Mouse (Mus musculus) forebrain, embryonic 15.5 days (tissue): ENCODE data around the gene Pgs1. TPM values are rescaled to one million over a fixed set of nuclear protein-coding genes. Genes with fewer than 3 reads are reported as not detected.
A peak's percentile ranks its signal among the peaks of the same experiment; 100 is the strongest.

Source experiments
- ATAC-seq: fragments of 200-750 bp; cut with Nextera tagmentation; replicated peaks from 2 replicates; pipeline ENCODE4 v1.8.0; 2017; ENCODE audit warnings: mild to moderate bottlenecking, moderate TSS enrichment, moderate library complexity
- H3K27ac ChIP-seq: fragments of 300-500 bp; sonication (generic); replicated peaks from 2 replicates; pipeline ENCODE4 v1.5.1; 2015; ENCODE audit warnings: mild to moderate bottlenecking, inconsistent platforms
- H3K27me3 ChIP-seq: fragments of 300-500 bp; sonication (generic); 2 replicates; pipeline ENCODE4 v1.6.1; 2015; ENCODE audit warnings: inconsistent platforms
- H3K36me3 ChIP-seq: fragments of 300-500 bp; sonication (generic); 2 replicates; pipeline ENCODE4 v1.6.1; 2015; ENCODE audit warnings: mild to moderate bottlenecking, inconsistent platforms
- H3K4me1 ChIP-seq: fragments of 300-500 bp; sonication (generic); 2 replicates; pipeline ENCODE4 v1.6.1; 2015; ENCODE audit warnings: inconsistent platforms
- H3K4me2 ChIP-seq: fragments of 300-500 bp; sonication (generic); replicated peaks from 2 replicates; pipeline ENCODE4 v1.6.1; 2015; ENCODE audit warnings: mild to moderate bottlenecking, inconsistent platforms
- H3K4me3 ChIP-seq: fragments of 300-500 bp; sonication (generic); 2 replicates; pipeline ENCODE4 v1.5.1; 2015; ENCODE audit warnings: mild to moderate bottlenecking, inconsistent platforms
- H3K9ac ChIP-seq: fragments of 300-500 bp; sonication (generic); replicated peaks from 2 replicates; pipeline ENCODE4 v1.6.1; 2015; ENCODE audit warnings: mild to moderate bottlenecking, inconsistent platforms
- H3K9me3 ChIP-seq: fragments of 300-500 bp; sonication (generic); 2 replicates; pipeline ENCODE4 v1.6.1; 2016; ENCODE audit warnings: inconsistent platforms
- WGBS: fragments of 180-500 bp; shearing (Covaris S2); methylation state at CpG from one replicate; pipeline ENCODE4 v1.1.7; 2015; ENCODE audit warnings: mixed read lengths; 5-methylcytosine and 5-hydroxymethylcytosine counted together
- polyA plus RNA-seq: library from polyadenylated mRNA; unstranded; fragments of >200 nt; fragmentation: Nextera tagmentation; extraction: Ambion mirVana; gene quantifications from 2 replicates; pipeline ENCODE4 v1.2.1, GENCODE M21; 2015

The Pgs1 gene
- polyA plus RNA-seq = 52.9 and 54.3 TPM in 2 replicates

DNA sequence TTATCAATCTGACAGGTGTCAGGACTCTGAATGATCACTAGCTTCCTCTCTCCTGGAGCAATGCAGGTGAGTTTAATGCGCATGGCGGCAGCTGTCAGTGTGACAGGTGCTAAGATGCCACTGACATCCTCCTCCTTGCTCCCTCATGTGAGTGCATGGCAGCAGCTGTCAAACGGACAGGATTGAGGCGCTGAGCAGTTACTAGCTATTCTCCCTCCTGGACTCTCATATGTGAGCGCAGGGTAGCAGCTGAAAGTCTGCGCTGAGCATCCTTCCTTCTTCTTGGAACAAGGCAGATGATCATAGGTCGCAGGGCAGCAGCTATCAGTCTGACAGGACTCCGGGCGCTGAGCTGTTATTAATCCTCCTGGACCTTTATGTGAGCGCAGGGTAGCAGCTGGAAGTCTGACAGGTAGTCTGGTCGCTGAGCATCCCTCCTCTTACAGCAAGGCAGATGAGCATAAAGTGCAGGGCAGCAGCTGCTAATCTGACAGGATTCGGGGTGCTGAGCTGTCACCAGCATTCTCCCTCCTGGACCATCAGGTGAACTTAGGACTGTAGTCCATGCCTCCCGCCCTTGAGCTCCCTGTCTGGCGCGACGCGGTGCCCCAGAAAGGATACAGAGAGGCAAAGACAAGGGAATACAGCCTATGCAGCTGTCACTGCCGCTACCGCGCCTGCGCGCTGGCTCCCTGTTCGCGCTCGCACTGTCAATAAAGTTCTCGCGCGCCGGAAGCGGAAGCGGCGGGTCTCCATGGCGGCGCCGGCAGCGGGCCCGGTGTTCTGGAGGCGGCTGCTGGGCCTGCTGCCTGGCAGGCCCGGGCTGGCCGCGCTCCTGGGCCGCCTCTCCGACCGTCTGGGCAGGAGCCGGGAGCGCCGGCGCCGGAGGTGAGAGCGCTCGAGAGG, at the start of gene Pgs1:
Gene Pgs1, plus strand, starts transcription at position 167 of the 906 bp plus-strand sequence.
- H3K9me3 ChIP-seq = no peaks in the 10 kb centered on the region
- 6% methylated on average over 51 of the region's 51 CpGs for WGBS

DNA sequence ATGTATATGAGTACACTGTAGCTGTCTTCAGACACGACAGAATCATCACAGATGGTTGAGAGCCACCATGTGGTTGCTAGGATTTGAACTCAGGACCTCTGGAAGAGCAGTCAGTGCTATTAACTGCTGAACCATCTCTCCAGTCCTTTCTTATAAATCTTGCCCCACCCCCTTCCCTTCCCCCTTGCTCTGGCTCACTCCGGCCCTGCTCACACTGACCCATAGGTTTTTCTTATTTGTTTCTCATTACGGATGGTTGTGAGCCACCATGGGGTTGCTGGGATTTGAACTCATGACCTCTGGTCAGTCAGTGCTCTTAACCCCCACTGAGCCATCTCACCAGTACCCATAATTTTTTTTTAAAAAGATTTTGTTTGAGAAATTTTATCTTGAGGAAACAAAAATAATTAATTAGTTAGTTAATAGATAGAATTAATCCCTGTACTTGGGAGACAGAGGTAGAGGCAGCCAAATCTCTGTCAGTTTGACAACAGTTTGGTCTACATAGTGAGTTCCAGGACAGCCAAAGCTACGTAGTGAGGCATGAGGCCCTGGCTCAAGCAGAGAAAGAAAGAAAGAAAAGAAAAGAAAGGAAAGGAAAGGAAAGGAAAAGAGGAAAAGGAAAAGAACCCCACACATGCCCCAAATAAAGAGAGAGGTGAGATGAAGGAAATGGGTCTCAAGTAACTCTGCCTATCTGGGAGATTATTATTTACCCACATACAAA, 46.9 kb upstream of the Pgs1 start:
- H3K4me2 ChIP-seq = peak overlapping the region; percentile 30
- WGBS = 17% methylated on average over 4 of the region's 4 CpGs
- no peak overlapping the region for H3K4me3 ChIP-seq
- H3K27ac ChIP-seq = peak overlapping the region; percentile 81
- H3K9ac ChIP-seq = no peak overlapping the region
- 0 out of 2 replicates have a peak, but pooled peaks have one; percentile 57 for ATAC-seq
- H3K9me3 ChIP-seq = no peaks in the 10 kb centered on the region
- no peaks in the 10 kb centered on the region for H3K36me3 ChIP-seq
- H3K4me1 ChIP-seq = peaks cover 41% of the 10 kb centered on the region
- no peaks in the 10 kb centered on the region for H3K27me3 ChIP-seq

More for the DNA sequence above, at the start of gene Pgs1:
- Histone ChIP-seq H3K4me1 (peaks cover 34% of the 10 kb centered on the region), H3K36me3 (no peaks in the 10 kb centered on the region), H3K9ac (peak within 1 kb of the TSS; percentile 82), H3K27ac (peak within 1 kb of the TSS; percentile 89), H3K4me3 (peak within 1 kb of the TSS; percentile 82), H3K4me2 (peak within 1 kb of the TSS; percentile 83), H3K27me3 (no peaks in the 10 kb centered on the region)
- ATAC-seq = peak; percentile 93

DNA sequence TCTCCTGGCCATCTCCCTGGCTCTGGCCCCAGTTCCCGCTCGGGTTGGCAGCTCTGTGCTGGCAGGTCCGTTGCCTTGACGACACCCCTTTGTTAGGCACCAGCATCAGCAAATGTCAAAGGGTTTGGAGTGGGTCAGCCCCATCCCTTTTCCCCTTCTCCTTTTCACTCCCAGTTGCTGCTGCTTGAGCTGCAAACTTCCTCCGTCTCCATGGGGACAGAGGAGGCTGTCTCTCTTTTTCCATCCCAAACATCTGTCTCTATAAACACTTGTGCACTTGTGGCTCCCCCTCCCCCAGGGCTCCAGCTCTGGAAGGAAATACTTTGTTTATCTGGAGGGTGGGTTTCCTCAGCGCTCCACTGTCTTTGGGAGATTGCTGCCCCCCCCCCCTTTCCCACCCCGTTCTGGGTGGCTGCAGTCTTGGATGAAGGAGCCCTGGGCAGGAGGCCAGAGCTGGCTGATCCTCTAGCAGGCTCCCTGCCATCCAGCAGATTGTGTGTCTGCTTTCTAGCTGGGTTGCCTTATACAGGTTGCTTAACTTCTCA, 46.3 kb upstream of the Pgs1 start:
- 2% methylated on average over 7 of the region's 7 CpGs for WGBS

GRCm38 (mm10) chr11:117940881-117941280, 45.2 kb upstream of the Pgs1 start:
- Histone ChIP-seq H3K4me1 (peaks cover 39% of the 10 kb centered on the region), H3K9me3 (no peaks in the 10 kb centered on the region), H3K4me3 (no peak overlapping the region), H3K9ac (no peak overlapping the region), H3K36me3 (no peaks in the 10 kb centered on the region), H3K4me2 (no peak overlapping the region), H3K27me3 (no peaks in the 10 kb centered on the region), H3K27ac (peak overlapping the region; percentile 81)
- no peak for ATAC-seq
- WGBS = 93% methylated on average over 6 of the region's 6 CpGs

More for the DNA sequence above, 46.3 kb upstream of the Pgs1 start:
- peak; percentile 90 for ATAC-seq
- H3K4me1 ChIP-seq = peaks cover 41% of the 10 kb centered on the region
- H3K27ac ChIP-seq = peak overlapping the region; percentile 81
- no peaks in the 10 kb centered on the region for H3K36me3 ChIP-seq
- H3K9me3 ChIP-seq = no peaks in the 10 kb centered on the region
- H3K4me3 ChIP-seq = no peak overlapping the region
- no peaks in the 10 kb centered on the region for H3K27me3 ChIP-seq
- H3K4me2 ChIP-seq = peak overlapping the region; percentile 30
- H3K9ac ChIP-seq = no peak overlapping the region

DNA sequence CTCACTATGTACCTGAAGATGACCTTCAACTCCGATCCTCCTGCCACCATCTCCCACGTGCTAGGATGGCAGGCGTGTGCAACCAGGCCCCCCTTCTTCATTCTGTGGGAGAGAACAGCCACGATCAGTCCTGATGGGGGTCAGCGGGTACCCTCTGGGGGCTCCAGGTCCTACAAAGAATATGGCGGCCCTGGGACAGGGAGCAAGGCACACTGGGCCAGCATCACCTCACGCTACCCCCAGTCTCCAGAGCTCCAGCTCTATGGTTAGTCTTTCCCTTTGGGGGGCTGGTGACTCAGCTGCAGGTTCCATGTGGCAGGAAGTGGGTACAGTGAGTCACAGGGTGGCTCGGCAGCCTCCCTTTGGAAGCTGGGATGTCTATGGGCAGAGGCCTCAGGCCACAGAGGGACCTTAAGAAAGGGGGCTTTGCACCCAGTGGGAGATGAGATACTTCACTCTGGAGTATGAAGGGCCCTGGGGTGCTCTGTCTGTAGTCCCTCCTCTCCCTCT, 44.7 kb upstream of the Pgs1 start:
- no peak for ATAC-seq
- H3K4me3 ChIP-seq = no peak overlapping the region
- no peaks in the 10 kb centered on the region for H3K36me3 ChIP-seq
- WGBS = 92% methylated on average over 8 of the region's 8 CpGs
- H3K27ac ChIP-seq = no peak overlapping the region
- H3K4me1 ChIP-seq = peaks cover 34% of the 10 kb centered on the region
- no peak overlapping the region for H3K4me2 ChIP-seq
- H3K9me3 ChIP-seq = no peaks in the 10 kb centered on the region
- no peak overlapping the region for H3K9ac ChIP-seq
- no peaks in the 10 kb centered on the region for H3K27me3 ChIP-seq

- Histone ChIP-seq H3K36me3 (no peaks in the 10 kb centered on the region), H3K27me3 (no peaks in the 10 kb centered on the region), H3K27ac (no peak overlapping the region), H3K9ac (no peak overlapping the region), H3K9me3 (no peaks in the 10 kb centered on the region), H3K4me1 (peaks cover 32% of the 10 kb centered on the region), H3K4me3 (no peak overlapping the region), H3K4me2 (no peak overlapping the region)
- WGBS = 26% methylated on average over 4 of the region's 4 CpGs
- ATAC-seq = no peak
Measured at GRCm38 (mm10) chr11:117941848-117942247, 44.2 kb upstream of the Pgs1 start.

DNA sequence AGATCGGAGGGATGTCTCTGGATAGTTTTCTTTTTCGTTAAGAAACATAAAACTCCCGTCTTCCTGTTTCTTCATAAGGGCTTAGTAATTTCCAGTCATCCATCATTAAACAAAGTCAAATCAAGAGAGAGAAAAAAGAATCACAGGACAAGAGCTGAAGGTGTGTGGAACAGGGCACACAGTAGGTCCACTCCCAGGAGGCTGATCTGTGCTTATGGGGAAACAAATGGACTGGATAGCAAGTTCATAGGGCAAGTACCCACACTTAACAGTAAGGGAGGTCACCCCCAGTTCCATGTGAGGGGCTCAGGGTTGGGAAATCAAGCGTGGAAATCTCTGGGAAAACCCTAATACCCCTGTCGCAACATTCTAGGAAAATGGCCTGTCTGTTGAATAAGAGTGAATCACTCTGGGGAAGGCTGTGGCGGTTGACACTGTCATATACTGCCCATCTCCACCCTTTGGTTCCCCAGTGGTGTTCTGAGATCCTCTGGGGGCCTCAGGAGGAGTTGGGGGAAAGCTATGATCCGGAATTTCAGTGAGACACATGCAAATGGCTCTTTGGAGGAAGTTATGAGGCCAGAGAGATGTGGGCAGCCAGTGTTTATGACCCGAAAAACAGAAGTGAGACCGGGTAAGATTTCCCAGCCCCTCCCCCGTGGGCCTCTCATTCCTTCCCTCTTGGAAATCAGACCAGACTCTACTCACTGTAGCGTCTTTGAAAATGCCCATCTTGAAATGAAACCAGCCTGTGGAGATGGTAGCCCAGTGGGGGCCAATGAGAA, 39.7 kb upstream of the Pgs1 start:
- Histone ChIP-seq H3K9me3 (no peaks in the 10 kb centered on the region), H3K27me3 (no peaks in the 10 kb centered on the region)

DNA sequence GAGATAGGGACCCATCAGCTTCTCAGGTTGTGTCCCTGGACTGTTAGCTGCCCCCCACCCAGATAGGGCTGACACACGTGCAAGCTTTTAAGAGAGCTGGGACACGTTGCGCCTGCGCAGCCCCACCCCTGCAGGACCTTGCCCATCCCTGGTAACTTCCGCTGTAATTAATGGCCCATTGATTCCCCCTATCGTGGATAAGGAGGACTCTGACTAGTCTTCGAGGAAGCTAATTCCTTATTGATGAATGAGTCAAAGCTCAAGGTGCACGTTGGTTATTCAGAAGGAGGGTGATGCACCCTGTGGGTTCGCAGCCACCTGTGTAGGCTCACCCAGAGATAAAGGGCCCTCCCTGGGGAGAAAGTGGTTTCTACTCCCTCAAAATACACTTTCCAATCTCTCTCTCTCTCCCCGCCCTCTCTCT, 39.1 kb upstream of the Pgs1 start:
- H3K9ac ChIP-seq = no peak overlapping the region
- no peaks in the 10 kb centered on the region for H3K36me3 ChIP-seq
- H3K27me3 ChIP-seq = no peaks in the 10 kb centered on the region
- no peak overlapping the region for H3K27ac ChIP-seq
- no peak overlapping the region for H3K4me2 ChIP-seq
- H3K4me1 ChIP-seq = peaks cover 9% of the 10 kb centered on the region
- ATAC-seq = no peak
- no peaks in the 10 kb centered on the region for H3K9me3 ChIP-seq
- WGBS = 79% methylated on average over 10 of the region's 10 CpGs
- no peak overlapping the region for H3K4me3 ChIP-seq

More for the DNA sequence above, 39.7 kb upstream of the Pgs1 start:
- Histone ChIP-seq H3K4me2 (no peak overlapping the region), H3K4me3 (no peak overlapping the region), H3K36me3 (no peaks in the 10 kb centered on the region), H3K27ac (no peak overlapping the region), H3K4me1 (peaks cover 15% of the 10 kb centered on the region), H3K9ac (no peak overlapping the region)
- WGBS = 90% methylated on average over 11 of the region's 11 CpGs
- no peak for ATAC-seq

DNA sequence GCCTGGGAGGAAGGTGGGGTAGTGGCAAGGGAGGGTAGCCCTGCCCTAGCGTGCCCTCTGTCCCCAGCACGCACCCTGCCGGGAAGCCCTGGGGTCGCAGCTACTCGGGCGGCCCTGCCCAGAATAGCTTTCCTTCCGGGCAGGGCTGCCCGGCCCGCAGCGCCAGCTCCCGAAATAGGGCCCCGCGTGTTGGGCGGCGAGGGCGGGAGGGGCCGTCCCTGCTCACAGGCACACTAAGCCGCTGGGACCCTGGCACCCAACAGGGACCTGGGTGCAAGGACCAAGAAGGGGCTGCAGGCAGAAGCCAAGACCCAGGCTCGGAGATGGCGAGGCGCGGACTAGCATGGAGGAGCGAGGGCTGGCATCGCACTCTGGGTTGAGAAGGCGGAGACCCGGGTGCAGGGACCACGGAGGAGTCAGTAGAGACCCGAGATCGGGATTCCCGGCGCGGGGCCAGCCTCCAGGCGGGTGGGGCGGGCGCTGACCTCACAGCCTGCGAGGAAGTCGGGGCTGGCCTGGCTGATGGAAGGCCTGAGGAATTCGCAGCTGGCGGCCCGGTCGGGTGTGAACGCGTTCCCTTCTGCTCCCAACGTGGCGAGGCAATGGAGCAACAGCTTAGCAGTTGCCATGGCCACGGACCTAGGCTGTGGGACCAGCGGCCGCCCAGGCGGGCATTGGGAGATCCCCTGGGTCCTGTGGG, 36.5 kb upstream of the Pgs1 start:
- WGBS = under 1% methylated on average over 49 of the region's 49 CpGs

GRCm38 (mm10) chr11:117951391-117951790, 34.7 kb upstream of the Pgs1 start:
- Histone ChIP-seq H3K9me3 (no peaks in the 10 kb centered on the region), H3K4me1 (peaks cover 19% of the 10 kb centered on the region), H3K4me3 (no peak overlapping the region), H3K27ac (no peak overlapping the region), H3K36me3 (no peaks in the 10 kb centered on the region), H3K27me3 (no peaks in the 10 kb centered on the region), H3K9ac (no peak overlapping the region), H3K4me2 (no peak overlapping the region)
- no peak for ATAC-seq
- 83% methylated on average over 6 of the region's 6 CpGs for WGBS

More for the DNA sequence above, 36.5 kb upstream of the Pgs1 start:
- H3K4me1 ChIP-seq = peaks cover 14% of the 10 kb centered on the region
- no peak overlapping the region for H3K27ac ChIP-seq
- ATAC-seq = peak; percentile 84
- peak overlapping the region; percentile 60 for H3K4me2 ChIP-seq
- no peaks in the 10 kb centered on the region for H3K9me3 ChIP-seq
- H3K9ac ChIP-seq = peak overlapping the region; percentile 48
- H3K36me3 ChIP-seq = no peaks in the 10 kb centered on the region
- H3K4me3 ChIP-seq = peak overlapping the region; percentile 29
- H3K27me3 ChIP-seq = no peaks in the 10 kb centered on the region
